Mouse (Mus musculus) CH12.LX (cell line): ENCODE data around the gene Meaf6. TPM values are rescaled to one million over a fixed set of nuclear protein-coding genes. Genes with fewer than 3 reads are reported as not detected.
A peak's percentile ranks its signal among the peaks of the same experiment; 100 is the strongest.

Source experiments
- DNase-seq: peaks from one replicate; pipeline ENCODE4 v3.0.0-alpha.2; 2013; ENCODE audit errors: extremely low read depth
- H3K27ac ChIP-seq: 2 replicates; pipeline ENCODE4 v1.5.1; 2012; ENCODE audit warnings: low read depth, mild to moderate bottlenecking, control low read depth, moderate library complexity; ENCODE audit not compliant: insufficient read depth
- H3K27me3 ChIP-seq: replicated peaks from 2 replicates; pipeline ENCODE3; 2012; ENCODE audit warnings: inconsistent platforms
- H3K36me3 ChIP-seq, 2 experiments: replicated peaks in 1 of 2; 2 replicates each; pipeline versions ENCODE3 to v1.6.1; 2012; ENCODE audit warnings: inconsistent platforms in 1 of 2, low read length in 1 of 2, mild to moderate bottlenecking in 1 of 2, mixed read lengths in 1 of 2, moderate library complexity in 1 of 2; ENCODE audit not compliant: control insufficient read depth in 1 of 2, insufficient read depth in 1 of 2
- H3K4me1 ChIP-seq, 2 experiments: 2 replicates each; pipeline ENCODE4 v1.6.1; 2012; ENCODE audit warnings: inconsistent platforms in 1 of 2, moderate library complexity in 1 of 2; ENCODE audit not compliant: insufficient read depth in 2 of 2, control insufficient read depth in 1 of 2
- H3K4me2 ChIP-seq: 2 replicates; pipeline ENCODE4 v1.6.1; 2012; ENCODE audit warnings: low read depth, mild to moderate bottlenecking, control low read depth; ENCODE audit not compliant: poor library complexity, insufficient read depth, severe bottlenecking
- H3K4me3 ChIP-seq, 3 experiments: fragments of 150-350 bp in 1 of 3; sonication (generic) in 1 of 3; replicated peaks in 1 of 3; 2 replicates each; pipeline versions ENCODE3 to v1.5.1; 2011 to 2012; ENCODE audit warnings: low read depth in 2 of 3, low read length in 2 of 3, mild to moderate bottlenecking in 2 of 3, moderate library complexity in 2 of 3, control low read depth in 1 of 3, improper control_type of control experiment in 1 of 3, inconsistent platforms in 1 of 3, mixed read lengths in 1 of 3; ENCODE audit not compliant: poor library complexity in 1 of 3
- H3K79me2 ChIP-seq: replicated peaks from 2 replicates; pipeline ENCODE4 v1.6.1; 2012; ENCODE audit warnings: mild to moderate bottlenecking, moderate library complexity; ENCODE audit not compliant: control insufficient read depth, poor library complexity, insufficient read depth, severe bottlenecking; ENCODE audit errors: extremely low read depth
- H3K9ac ChIP-seq: 2 replicates; pipeline ENCODE4 v1.6.1; 2012; ENCODE audit warnings: low read depth, mild to moderate bottlenecking, control low read depth, moderate library complexity; ENCODE audit not compliant: insufficient read depth
- H3K9me3 ChIP-seq: replicated peaks from 2 replicates; pipeline ENCODE3; 2012; ENCODE audit warnings: low read length, inconsistent platforms, mixed read lengths
- CTCF ChIP-seq, 2 experiments: IDR thresholded peaks in 1 of 2; conservative IDR thresholded peaks in 1 of 2; 2 replicates each; pipeline ENCODE4 v1.5.1; 2011 to 2012; ENCODE audit warnings: low read depth in 2 of 2, low read length in 2 of 2, improper control_type of control experiment in 1 of 2, inconsistent platforms in 1 of 2, mild to moderate bottlenecking in 1 of 2, moderate library complexity in 1 of 2
- ELF1 ChIP-seq: IDR thresholded peaks from 2 replicates; pipeline ENCODE4 v1.6.1; 2014; ENCODE audit warnings: low read depth, mild to moderate bottlenecking, inconsistent platforms, low read length, improper control_type of control experiment
- HCFC1 ChIP-seq: IDR thresholded peaks from 2 replicates; pipeline ENCODE4 v1.6.1; 2012; ENCODE audit warnings: low read depth, mild to moderate bottlenecking, inconsistent platforms, low read length, improper control_type of control experiment
- IRF4 ChIP-seq: IDR thresholded peaks from 2 replicates; pipeline ENCODE4 v1.6.1; 2014; ENCODE audit warnings: low read depth, mild to moderate bottlenecking, inconsistent platforms, low read length, improper control_type of control experiment
- MAX ChIP-seq: IDR thresholded peaks from 2 replicates; pipeline ENCODE4 v1.6.1; 2011; ENCODE audit warnings: low read length, improper control_type of control experiment
- MXI1 ChIP-seq: IDR thresholded peaks from 2 replicates; pipeline ENCODE4 v1.6.1; 2011; ENCODE audit warnings: mild to moderate bottlenecking, low read depth, low read length, improper control_type of control experiment
- MYC ChIP-seq: IDR thresholded peaks from 2 replicates; pipeline ENCODE4 v1.6.1; 2011; ENCODE audit warnings: low read depth, mild to moderate bottlenecking, improper control_type of control experiment, low read length
- RAD21 ChIP-seq: IDR thresholded peaks from 2 replicates; pipeline ENCODE4 v1.6.1; 2011; ENCODE audit warnings: low read depth, mild to moderate bottlenecking, low read length, improper control_type of control experiment, moderate library complexity
- TCF12 ChIP-seq: IDR thresholded peaks from 2 replicates; pipeline ENCODE4 v1.6.1; 2014; ENCODE audit warnings: low read depth, mild to moderate bottlenecking, inconsistent platforms, low read length, improper control_type of control experiment
- ZC3H11A ChIP-seq: IDR thresholded peaks from 2 replicates; pipeline ENCODE4 v1.6.1; 2012; ENCODE audit warnings: low read depth, mild to moderate bottlenecking, inconsistent platforms, low read length, improper control_type of control experiment
- ZNF384 ChIP-seq: IDR thresholded peaks from 2 replicates; pipeline ENCODE4 v1.6.1; 2012; ENCODE audit warnings: low read depth, low read length, improper control_type of control experiment, inconsistent platforms
- dilution Hi-C: fragments of 300-500 bp; cut with MboI; formaldehyde crosslinking; loops from 2 replicates; pipeline ENCODE4 v1.14.3; 2020; ENCODE audit warnings: low sequenced_read_pairs; ENCODE audit not compliant: extremely low pct_unique_long_range_greater_than_20kb, extremely low pct_ligation_motif_present
- in situ Hi-C: fragments of 300-500 bp; cut with MboI; formaldehyde crosslinking; loops from 3 replicates; pipeline ENCODE4 v1.14.3; 2019; ENCODE audit warnings: low sequenced_read_pairs, low pct_ligation_motif_present, low pct_unique_long_range_greater_than_20kb, mixed read lengths
- polyA plus RNA-seq: library from polyadenylated mRNA; unstranded; fragments of >175 nt; gene quantifications from 2 replicates; pipeline ENCODE4 v1.2.1, GENCODE M21; 2012; ENCODE audit warnings: low read depth; ENCODE audit not compliant: insufficient read length
- total RNA-seq, 2 experiments: library from RNA; depleted of rRNA; stranded (reverse); fragments of 300-350 nt in 1 of 2; fragments of >200 nt in 1 of 2; gene quantifications; 2 replicates each; pipeline ENCODE4 v1.2.3; 2012 to 2014

Gene Meaf6
- total and polyA plus RNA-seq, 3 experiments, result 26.4 to 52.8 (median 29.3) TPM

DNA sequence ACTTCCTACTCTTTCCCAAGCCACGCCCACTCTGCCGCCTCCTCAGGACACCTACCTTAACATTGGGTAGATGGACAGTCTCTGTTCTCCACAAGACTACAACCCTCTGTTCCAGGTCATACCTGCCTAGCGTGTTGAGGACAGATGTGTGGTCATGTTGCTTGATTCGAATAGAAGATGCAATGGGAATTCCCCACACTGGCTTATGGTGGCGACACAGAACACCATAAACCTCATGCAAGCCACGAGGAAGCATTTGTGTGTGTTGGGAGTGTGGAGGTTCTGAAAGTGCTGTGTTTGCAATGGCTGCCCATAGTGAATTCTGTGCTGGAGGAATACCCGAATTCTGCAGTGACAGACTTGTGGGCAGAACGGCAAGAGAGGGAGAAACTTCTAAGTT, 21.1 kb upstream of the Meaf6 start:
- Histone ChIP-seq H3K9ac (no peak overlapping the region), H3K4me3 (peak overlapping the region in 2 of 3 experiments; percentile 29 to 35), H3K36me3 (peaks cover 5 to 21% of the 10 kb centered on the region in 2 experiments), H3K4me2 (peak overlapping the region; percentile 18), H3K79me2 (peaks cover 21% of the 10 kb centered on the region), H3K27me3 (no peaks in the 10 kb centered on the region), H3K27ac (peak overlapping the region; percentile 23; the same call in 1 of the 2 replicates), H3K9me3 (no peaks in the 10 kb centered on the region), H3K4me1 (peaks cover 10 to 32% of the 10 kb centered on the region in 2 experiments)
- DNase-seq, result peak; percentile 45
- in situ Hi-C loops (loop anchor here (10.0 to 25.0 kb wide), 2 partner anchors 302 to 359 kb away; partner anchors contain the start of gene Fhl3), dilution Hi-C loops (loop anchor here (25.0 kb wide), 1 partner anchor 102 kb away; no protein-coding TSS in a partner anchor)
- TF ChIP-seq TCF12 (peak; percentile 39; the same call in 1 of the 2 replicates), CTCF (conservative IDR thresholded peaks at IDR 0.05 in 1 of 2, IDR thresholded peaks at IDR 0.05 in 1 of 2; ENCODE audit: low read depth in 2 of 2, low read length in 2 of 2) (peak in 1 of 2 experiments; percentile 2; a peak in 1 of 4 replicates), ZC3H11A (no peak), MYC (peak; percentile 74), MXI1 (0 out of 2 replicates have a peak, but pooled peaks have one; percentile 21), RAD21 (no peak; the same call in 1 of the 2 replicates), ELF1 (peak; percentile 65; the same call in 1 of the 2 replicates), IRF4 (no peak), ZNF384 (no peak), MAX (peak; percentile 63)
- TF ChIP-seq, all 38 proteins: peak for 6

DNA sequence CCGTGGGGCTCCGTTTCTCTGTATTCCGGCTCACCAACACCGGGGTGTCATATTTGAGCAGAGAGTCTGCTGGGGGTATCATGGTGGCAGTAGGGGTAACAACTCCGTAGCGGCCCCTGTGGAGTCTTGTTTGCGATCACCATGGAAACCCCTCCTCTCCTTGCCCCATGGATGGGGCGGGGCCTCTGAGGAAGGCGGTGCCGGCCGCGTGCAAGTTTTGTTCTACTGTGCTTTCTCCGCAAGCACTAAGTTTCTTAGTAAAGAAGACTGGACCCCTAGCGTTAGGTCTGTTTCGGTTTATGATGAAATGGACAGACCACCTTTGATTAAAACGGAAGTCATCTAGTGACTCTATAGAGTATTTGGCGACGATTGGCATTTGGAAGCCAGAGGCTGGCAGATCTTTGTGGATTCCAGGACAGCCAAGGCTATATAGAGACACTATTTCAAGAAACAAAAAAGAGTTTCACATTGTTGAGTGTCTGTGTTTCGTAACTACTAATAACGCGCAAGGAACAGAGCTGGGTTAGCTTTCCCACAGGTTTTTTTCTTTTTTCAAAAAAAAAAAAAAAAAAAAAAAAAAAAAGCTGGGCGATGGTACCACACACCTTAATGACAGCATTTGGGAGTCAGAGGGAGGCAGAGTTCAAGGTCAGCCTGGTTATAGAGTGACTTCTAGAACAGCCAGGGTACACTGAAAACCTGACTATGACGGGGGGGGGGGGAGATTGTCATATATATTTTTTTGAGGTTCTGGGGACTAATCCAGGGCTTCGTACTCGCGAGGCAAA, 19.2 kb upstream of the Meaf6 start, which contains the start of gene Dnali1:
Gene Dnali1 (minus strand): TSS at position 187 of the 791 bp plus-strand sequence.
- H3K27ac ChIP-seq, result no peak within 1 kb of the TSS
- dilution Hi-C loops (loop anchor here (25.0 kb wide), 1 partner anchor 103 kb away; no protein-coding TSS in a partner anchor), in situ Hi-C loops (loop anchor here (10.0 to 25.0 kb wide), 2 partner anchors 303 to 361 kb away; partner anchors contain the start of gene Fhl3)
- no peak for DNase-seq
- no peaks in the 10 kb centered on the region for H3K9me3 ChIP-seq
- H3K36me3 ChIP-seq, result peaks cover 18 to 27% of the 10 kb centered on the region in 2 experiments
- H3K4me1 ChIP-seq, result peaks cover 10 to 29% of the 10 kb centered on the region in 2 experiments
- no peaks in the 10 kb centered on the region for H3K27me3 ChIP-seq
- H3K79me2 ChIP-seq, result peaks cover 33% of the 10 kb centered on the region
- peak within 1 kb of the TSS; percentile 96; the same call in 1 of the 2 replicates for H3K9ac ChIP-seq
- peak within 1 kb of the TSS; percentile 92 to 99 (median 95) for H3K4me3 ChIP-seq
- TF ChIP-seq HCFC1, result no peak
- TF ChIP-seq ZNF384, result peak; percentile 34; the same call in 1 of the 2 replicates
- H3K4me2 ChIP-seq, result peak within 1 kb of the TSS; percentile 45
